Mouse (Mus musculus): ENCODE results near the gene B3gat1.

Gene B3gat1

GRCm38 (mm10) chr9:26733206-26733891 is at the start of gene B3gat1:
Gene B3gat1 (plus strand): TSS chr9:26733728.
- DNase-seq (ENCODE audit: low spot score in 2 of 2): no peak

- no peak for DNase-seq (ENCODE audit: low spot score in 2 of 2)
Measured at GRCm38 (mm10) chr9:26689171-26689570, 44.4 kb upstream of the B3gat1 start.

GRCm38 (mm10) chr9:26689956-26690698 is 43.4 kb upstream of the B3gat1 start:
- no peak for DNase-seq (ENCODE audit: low spot score in 2 of 2)

GRCm38 (mm10) chr9:26692641-26693040 is 40.9 kb upstream of the B3gat1 start:
- no peak for DNase-seq (ENCODE audit: low spot score in 2 of 2)

GRCm38 (mm10) chr9:26694656-26695055 is 38.9 kb upstream of the B3gat1 start:
- no peak for DNase-seq (ENCODE audit: low spot score in 2 of 2)

GRCm38 (mm10) chr9:26695178-26695577 is 38.4 kb upstream of the B3gat1 start:
- no peak for DNase-seq (ENCODE audit: low spot score in 2 of 2)

GRCm38 (mm10) chr9:26698286-26698685 is 35.2 kb upstream of the B3gat1 start:
- DNase-seq (ENCODE audit: low spot score in 2 of 2): no peak

- no peak for DNase-seq (ENCODE audit: low spot score in 2 of 2)
Measured at GRCm38 (mm10) chr9:26700329-26700728, 33.2 kb upstream of the B3gat1 start.

GRCm38 (mm10) chr9:26718388-26718787 is 15.1 kb upstream of the B3gat1 start:
- DNase-seq (ENCODE audit: low spot score in 2 of 2): no peak

- no peak for DNase-seq (ENCODE audit: low spot score in 2 of 2)
Measured at GRCm38 (mm10) chr9:26721771-26722170, 11.8 kb upstream of the B3gat1 start.

- DNase-seq (ENCODE audit: low spot score in 2 of 2): no peak
Measured at GRCm38 (mm10) chr9:26725709-26726108, 7.8 kb upstream of the B3gat1 start.

- no peak for DNase-seq (ENCODE audit: low spot score in 2 of 2)
Measured at GRCm38 (mm10) chr9:26727445-26727844, 6.1 kb upstream of the B3gat1 start.

- DNase-seq (ENCODE audit: low spot score in 2 of 2): no peak
Measured at GRCm38 (mm10) chr9:26728556-26728955, 5.0 kb upstream of the B3gat1 start.

- no peak for DNase-seq (ENCODE audit: low spot score in 2 of 2)
Measured at GRCm38 (mm10) chr9:26733986-26734385, 458 bp downstream of the B3gat1 start.

- no peak for DNase-seq (ENCODE audit: low spot score in 2 of 2)
Measured at GRCm38 (mm10) chr9:26737116-26737515, 3.6 kb downstream of the B3gat1 start.

GRCm38 (mm10) chr9:26742817-26743216 is 9.3 kb downstream of the B3gat1 start:
- no peak for DNase-seq (ENCODE audit: low spot score in 2 of 2)

GRCm38 (mm10) chr9:26747121-26747520 is 13.6 kb downstream of the B3gat1 start:
- DNase-seq (ENCODE audit: low spot score in 2 of 2): no peak

- DNase-seq (ENCODE audit: low spot score in 2 of 2): no peak
Measured at GRCm38 (mm10) chr9:26748893-26749292, 15.4 kb downstream of the B3gat1 start.

- DNase-seq (ENCODE audit: low spot score in 2 of 2): no peak
Measured at GRCm38 (mm10) chr9:26760081-26760480, 26.6 kb downstream of the B3gat1 start.

- no peak for DNase-seq (ENCODE audit: low spot score in 2 of 2)
Measured at GRCm38 (mm10) chr9:26760576-26760975, 27.0 kb downstream of the B3gat1 start.

- no peak for DNase-seq (ENCODE audit: low spot score in 2 of 2)
Measured at GRCm38 (mm10) chr9:26762477-26762876, 28.9 kb downstream of the B3gat1 start.

- DNase-seq (ENCODE audit: low spot score in 2 of 2): no peak
Measured at GRCm38 (mm10) chr9:26768181-26768580, 34.7 kb downstream of the B3gat1 start.

- no peak for DNase-seq (ENCODE audit: low spot score in 2 of 2)
Measured at GRCm38 (mm10) chr9:26775700-26776099, 42.2 kb downstream of the B3gat1 start.
